Mouse (Mus musculus) intestine, embryonic 16.5 days (tissue): ENCODE data around the gene Rap1gap2. TPM values are rescaled to one million over a fixed set of nuclear protein-coding genes. Genes with fewer than 3 reads are reported as not detected.

Experiments
- ATAC-seq: fragments of 200-750 bp; cut with Nextera tagmentation; 2 replicates; pipeline ENCODE4 v1.8.0; 2017; ENCODE audit warnings: moderate TSS enrichment, moderate library complexity
- H3K27ac ChIP-seq: fragments of 300-500 bp; sonication (generic); 2 replicates; pipeline ENCODE4 v1.5.1; 2014; ENCODE audit warnings: mild to moderate bottlenecking, low read length
- H3K27me3 ChIP-seq: fragments of 300-500 bp; sonication (generic); replicated peaks from 2 replicates; pipeline ENCODE4 v1.6.1; 2014; ENCODE audit warnings: low read length, control low read depth, mixed read lengths; ENCODE audit not compliant: control insufficient read depth, insufficient read depth
- H3K36me3 ChIP-seq: fragments of 300-500 bp; sonication (generic); 2 replicates; pipeline ENCODE4 v1.6.1; 2014; ENCODE audit warnings: low read length, control low read depth; ENCODE audit not compliant: control insufficient read depth, insufficient read depth
- H3K4me1 ChIP-seq: fragments of 300-500 bp; sonication (generic); 2 replicates; pipeline ENCODE4 v1.6.1; 2014; ENCODE audit warnings: low read length, control low read depth, mixed read lengths; ENCODE audit not compliant: control insufficient read depth, insufficient read depth
- H3K4me2 ChIP-seq: fragments of 300-500 bp; sonication (generic); 2 replicates; pipeline ENCODE4 v1.6.1; 2014; ENCODE audit warnings: low read depth, low read length, control low read depth
- H3K4me3 ChIP-seq: fragments of 300-500 bp; sonication (generic); 2 replicates; pipeline ENCODE4 v1.5.1; 2014; ENCODE audit warnings: mild to moderate bottlenecking, low read length
- H3K9ac ChIP-seq: fragments of 300-500 bp; sonication (generic); 2 replicates; pipeline ENCODE4 v1.6.1; 2014; ENCODE audit warnings: low read depth, low read length
- H3K9me3 ChIP-seq: fragments of 300-500 bp; sonication (generic); 2 replicates; pipeline ENCODE4 v1.6.1; 2016; ENCODE audit warnings: low read length, control low read depth; ENCODE audit not compliant: control insufficient read depth
- WGBS: fragments of 180-500 bp; shearing (Covaris S2); extraction: QIAGEN DNeasy Blood & Tissue Kit; methylation state at CpG from one replicate; pipeline ENCODE4 v1.1.7; 2014; 5-methylcytosine and 5-hydroxymethylcytosine counted together
- polyA plus RNA-seq: library from polyadenylated mRNA; unstranded; fragments of >200 nt; fragmentation: Nextera tagmentation; extraction: Ambion mirVana; gene quantifications from 2 replicates; pipeline ENCODE4 v1.2.1, GENCODE M21; 2015

The Rap1gap2 gene
- polyA plus RNA-seq, 1 experiment from 2014 or later = 8.4 TPM

DNA sequence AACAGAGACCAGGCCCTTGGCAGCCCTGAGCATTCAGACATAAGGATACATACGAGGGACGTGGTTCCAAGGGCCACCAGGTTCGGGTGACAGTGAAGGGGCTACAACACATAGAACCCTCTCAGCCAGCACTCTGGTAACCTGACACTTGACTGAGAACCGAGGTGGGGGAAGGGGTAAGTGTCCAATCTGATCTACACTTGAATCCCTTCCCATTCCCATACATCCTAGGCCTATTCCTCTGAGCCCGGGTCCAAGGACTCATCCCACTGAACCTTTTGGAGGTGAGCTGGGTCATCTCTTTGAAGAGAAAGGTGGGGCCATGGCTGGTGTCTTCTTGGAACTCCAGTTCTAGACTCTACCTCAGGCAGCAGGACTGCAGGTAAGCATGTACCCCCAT lies 647 bp downstream of the Rap1gap2 start:
- Histone ChIP-seq H3K4me2 (no peak overlapping the region), H3K27me3 (peaks cover 31% of the 10 kb centered on the region), H3K27ac (no peak overlapping the region), H3K4me3 (no peak overlapping the region), H3K4me1 (peaks cover 10% of the 10 kb centered on the region), H3K36me3 (no peaks in the 10 kb centered on the region), H3K9me3 (no peaks in the 10 kb centered on the region), H3K9ac (no peak overlapping the region)
- WGBS = 33% methylated on average over 5 of the region's 5 CpGs
- ATAC-seq = no peak

DNA sequence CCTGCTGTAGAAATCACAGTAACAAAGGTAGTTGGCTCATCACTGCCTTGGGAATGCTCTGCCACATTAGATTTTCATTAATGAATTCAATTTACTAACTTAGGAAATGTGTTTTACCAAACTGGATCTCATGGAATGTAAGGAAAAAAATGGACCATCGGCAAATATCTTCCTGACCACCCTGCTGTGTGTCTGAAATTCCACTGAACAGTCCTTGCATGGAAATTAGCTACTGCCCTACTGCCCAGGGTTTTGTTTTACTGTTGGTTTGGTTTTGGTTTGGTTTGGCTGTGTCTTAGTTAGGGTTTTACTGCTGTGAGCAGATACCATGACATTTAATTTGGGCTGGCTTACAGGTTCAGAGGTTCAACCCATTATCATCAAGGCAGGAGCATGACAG lies 8.4 kb downstream of the Rap1gap2 start:
- Histone ChIP-seq H3K9ac (no peak overlapping the region), H3K9me3 (peaks cover 3% of the 10 kb centered on the region; the same call in 1 of the 2 replicates), H3K27ac (no peak overlapping the region), H3K4me1 (no peaks in the 10 kb centered on the region), H3K4me2 (no peak overlapping the region), H3K36me3 (no peaks in the 10 kb centered on the region), H3K4me3 (no peak overlapping the region), H3K27me3 (no peaks in the 10 kb centered on the region)
- WGBS = 82% methylated on average over 1 of the region's 1 CpGs
- ATAC-seq = no peak

DNA sequence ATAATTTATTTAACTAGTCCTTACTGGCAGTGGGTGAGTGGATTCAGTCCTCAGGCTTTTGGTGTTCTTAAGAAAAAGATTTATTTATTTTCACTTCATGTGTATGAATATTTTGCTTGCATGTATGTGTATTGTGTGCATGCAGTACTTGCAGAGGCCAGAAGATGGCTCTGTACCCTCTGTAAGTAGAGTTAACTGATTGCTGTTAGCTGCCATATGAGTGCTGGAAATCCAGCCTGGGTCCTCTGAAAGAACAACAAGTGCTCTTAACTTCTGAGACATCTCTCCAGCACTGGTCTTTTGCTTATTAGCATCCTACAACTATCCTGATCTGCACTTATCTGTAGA lies 12.8 kb downstream of the Rap1gap2 start:
- H3K4me1 ChIP-seq = peaks cover 3% of the 10 kb centered on the region; the same call in 1 of the 2 replicates
- H3K9ac ChIP-seq = no peak overlapping the region
- ATAC-seq = no peak
- H3K9me3 ChIP-seq = peaks cover 3% of the 10 kb centered on the region; the same call in 1 of the 2 replicates
- H3K27ac ChIP-seq = no peak overlapping the region
- H3K27me3 ChIP-seq = no peaks in the 10 kb centered on the region
- H3K36me3 ChIP-seq = no peaks in the 10 kb centered on the region
- no peak overlapping the region for H3K4me3 ChIP-seq
- no peak overlapping the region for H3K4me2 ChIP-seq

DNA sequence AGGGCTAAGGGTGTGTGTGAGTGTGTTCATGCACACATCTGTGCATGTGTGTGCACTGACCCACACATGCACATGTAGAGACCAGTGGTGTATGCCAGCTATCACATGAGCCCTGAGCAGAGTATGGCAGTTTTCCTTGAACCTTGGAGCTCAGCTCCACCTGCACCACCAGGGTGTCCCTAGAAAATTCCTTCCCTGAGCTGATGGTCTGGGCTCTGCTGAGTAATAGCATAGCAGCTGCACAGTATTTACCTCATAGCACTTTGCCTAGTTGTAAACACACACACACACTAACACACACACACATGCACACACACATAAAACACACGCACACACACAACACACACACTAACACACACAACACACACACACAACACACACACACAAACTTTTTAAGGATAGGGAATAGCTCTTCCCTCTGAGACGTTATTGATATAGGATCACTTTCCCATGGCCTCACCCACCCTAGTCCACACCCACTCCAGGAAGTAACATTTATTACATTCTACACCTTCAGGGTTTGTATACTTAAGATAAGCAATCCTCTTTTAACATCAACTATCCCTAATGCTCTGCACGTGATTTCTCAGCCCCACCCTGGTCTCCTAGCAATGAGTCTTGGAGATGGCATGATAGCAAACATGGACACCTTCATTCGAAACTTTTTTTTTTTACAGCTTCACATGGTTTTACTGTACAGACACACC lies 13.3 kb downstream of the Rap1gap2 start:
- Histone ChIP-seq H3K36me3 (no peaks in the 10 kb centered on the region), H3K9ac (no peak overlapping the region), H3K4me2 (no peak overlapping the region), H3K9me3 (peaks cover 3% of the 10 kb centered on the region; the same call in 1 of the 2 replicates), H3K4me1 (peaks cover 3% of the 10 kb centered on the region; the same call in 1 of the 2 replicates), H3K27ac (peak overlapping the region; percentile 36; the same call in 1 of the 2 replicates), H3K27me3 (peaks cover 4% of the 10 kb centered on the region; the same call in 1 of the 2 replicates), H3K4me3 (no peak overlapping the region)
- 46% methylated on average over 4 of the region's 4 CpGs for WGBS
- peak; percentile 96 for ATAC-seq

DNA sequence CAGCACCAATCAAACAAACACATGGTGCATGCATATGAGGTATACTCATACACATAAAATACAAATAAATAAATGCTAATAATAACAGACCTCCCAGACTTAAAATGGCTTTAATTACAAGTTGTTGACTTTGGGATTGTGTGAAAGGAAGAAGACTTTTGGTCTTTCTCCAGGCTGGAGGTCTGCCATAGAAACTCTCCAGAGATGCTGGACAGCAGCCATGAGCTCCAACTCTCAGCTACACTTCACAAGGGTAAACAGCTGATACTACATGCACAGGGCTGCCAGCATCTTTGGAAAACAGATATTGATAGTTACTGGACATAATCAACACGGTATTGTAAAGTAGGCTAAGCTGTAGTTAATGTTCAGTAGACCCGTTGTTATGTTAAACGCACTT lies 18.5 kb downstream of the Rap1gap2 start:
- H3K27me3 ChIP-seq = peaks cover 46% of the 10 kb centered on the region
- 79% methylated on average over 3 of the region's 3 CpGs for WGBS
- no peaks in the 10 kb centered on the region for H3K36me3 ChIP-seq

DNA sequence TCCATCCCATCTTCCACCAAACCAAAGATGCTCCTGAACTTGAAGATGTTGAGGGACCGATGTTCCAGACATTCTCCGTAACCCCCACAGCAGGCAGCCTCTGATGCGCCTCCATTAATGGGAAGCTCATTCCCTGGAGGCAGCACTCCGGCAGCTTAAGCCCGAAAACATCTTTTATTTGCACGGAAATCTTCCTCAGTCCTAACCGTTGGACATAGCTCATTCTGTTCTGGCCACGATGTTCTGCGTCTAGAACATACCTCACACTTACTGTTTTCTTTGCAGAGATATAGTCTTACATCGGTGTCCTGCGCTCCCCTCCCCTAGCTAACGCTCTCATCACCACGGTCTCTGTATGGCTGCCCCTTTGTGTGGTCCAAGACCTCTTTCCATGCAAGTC lies 20.0 kb downstream of the Rap1gap2 start:
- Histone ChIP-seq H3K9ac (no peak overlapping the region), H3K4me2 (no peak overlapping the region), H3K27me3 (peaks cover 46% of the 10 kb centered on the region), H3K36me3 (no peaks in the 10 kb centered on the region), H3K27ac (no peak overlapping the region), H3K9me3 (no peaks in the 10 kb centered on the region), H3K4me3 (no peak overlapping the region), H3K4me1 (peaks cover 5% of the 10 kb centered on the region; the same call in 1 of the 2 replicates)
- WGBS = 36% methylated on average over 13 of the region's 13 CpGs
- ATAC-seq = no peak

More for the DNA sequence above, 18.5 kb downstream of the Rap1gap2 start:
- no peak overlapping the region for H3K4me3 ChIP-seq
- ATAC-seq = no peak
- no peak overlapping the region for H3K27ac ChIP-seq
- H3K9me3 ChIP-seq = no peaks in the 10 kb centered on the region
- no peak overlapping the region for H3K4me2 ChIP-seq
- H3K4me1 ChIP-seq = peaks cover 8% of the 10 kb centered on the region
- H3K9ac ChIP-seq = no peak overlapping the region

DNA sequence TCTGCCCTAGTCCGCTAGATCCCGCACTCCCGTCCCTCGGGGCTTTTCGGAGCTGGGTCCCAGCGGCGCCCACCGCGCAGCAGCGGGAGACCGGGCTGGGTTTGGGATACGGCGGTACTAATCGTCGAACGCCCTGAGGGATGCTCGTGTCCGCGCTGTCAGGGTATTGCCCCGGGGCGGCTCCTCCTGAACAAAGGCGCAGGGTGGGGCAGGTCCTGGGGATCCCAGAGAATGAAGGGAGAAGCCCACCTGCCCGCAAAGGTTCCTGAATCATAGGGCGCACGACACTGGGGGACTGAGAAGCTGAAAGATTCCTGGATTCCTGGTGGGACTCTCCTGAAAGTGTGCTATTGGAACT lies 20.5 kb downstream of the Rap1gap2 start:
- Histone ChIP-seq H3K27ac (no peak overlapping the region), H3K4me3 (peak overlapping the region; percentile 43), H3K9ac (no peak overlapping the region), H3K9me3 (no peaks in the 10 kb centered on the region), H3K4me2 (peak overlapping the region; percentile 59), H3K36me3 (no peaks in the 10 kb centered on the region), H3K4me1 (peaks cover 5% of the 10 kb centered on the region; the same call in 1 of the 2 replicates), H3K27me3 (peaks cover 46% of the 10 kb centered on the region)
- ATAC-seq = no peak
- WGBS = 2% methylated on average over 25 of the region's 25 CpGs

DNA sequence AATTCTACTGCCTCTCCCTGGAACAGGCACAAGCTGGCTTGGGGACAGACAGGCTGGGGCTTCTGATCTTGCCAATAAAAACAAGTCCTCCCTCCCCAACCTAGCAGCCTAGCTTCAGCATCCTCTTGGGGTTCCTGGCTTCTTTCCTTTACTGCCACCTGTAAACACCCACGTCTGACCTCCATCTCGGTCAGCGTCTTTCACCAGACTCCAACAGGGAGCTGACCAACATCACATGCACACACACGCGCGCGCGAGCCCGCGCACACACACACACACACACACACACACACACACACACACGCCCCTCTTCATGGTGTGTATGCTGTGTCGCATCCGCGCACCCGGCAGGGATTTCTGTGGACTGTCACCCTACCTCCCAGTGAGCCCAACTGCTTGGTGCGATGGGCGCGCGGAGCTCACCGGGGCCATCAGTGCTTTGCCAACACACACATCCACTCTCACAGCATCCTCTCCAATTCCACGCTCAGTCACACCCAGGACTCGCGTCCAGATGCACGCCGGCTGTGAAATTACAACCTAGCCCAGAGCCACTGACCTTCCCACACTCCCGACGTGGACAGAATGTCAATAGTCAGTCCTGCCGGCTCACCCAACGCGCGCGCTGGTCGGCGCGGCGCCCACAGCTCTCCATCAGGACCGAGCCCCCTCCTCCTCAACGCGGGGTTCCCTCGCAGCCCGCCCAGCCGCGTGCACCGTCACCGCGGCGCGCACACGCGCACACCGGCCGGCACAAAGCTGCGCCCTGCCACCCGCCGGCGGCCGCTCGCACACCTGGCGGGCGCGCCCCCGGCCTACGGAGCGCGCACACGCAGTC lies 21.1 kb downstream of the Rap1gap2 start:
- peaks cover 46% of the 10 kb centered on the region for H3K27me3 ChIP-seq
- WGBS = 2% methylated on average over 66 of the region's 66 CpGs

DNA sequence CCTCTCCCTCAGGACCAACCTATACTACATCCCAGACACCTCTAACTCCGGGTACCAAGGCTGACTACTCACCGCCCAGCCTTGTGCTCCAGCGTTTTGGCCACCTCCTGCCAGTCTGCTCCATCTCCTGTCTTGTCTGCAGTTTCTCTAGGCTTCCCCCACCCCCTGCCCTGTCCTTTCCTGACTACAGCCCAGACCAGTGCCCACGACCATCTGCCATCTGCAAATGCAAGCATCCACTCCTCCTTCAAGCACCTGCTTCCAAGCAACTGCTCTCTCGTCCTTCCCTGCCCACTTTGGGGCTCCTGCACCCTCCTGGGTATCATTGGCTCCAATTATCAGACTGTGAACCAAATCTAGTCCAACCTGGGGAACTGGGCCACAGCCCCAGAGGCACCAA lies 24.3 kb downstream of the Rap1gap2 start:
- Histone ChIP-seq H3K4me2 (no peak overlapping the region), H3K36me3 (no peaks in the 10 kb centered on the region), H3K4me1 (peaks cover 5% of the 10 kb centered on the region; the same call in 1 of the 2 replicates), H3K27me3 (peaks cover 33% of the 10 kb centered on the region), H3K9ac (no peak overlapping the region), H3K27ac (no peak overlapping the region), H3K9me3 (no peaks in the 10 kb centered on the region), H3K4me3 (no peak overlapping the region)
- ATAC-seq = no peak
- 59% methylated on average over 5 of the region's 5 CpGs for whole genome bisulfite sequencing

More for the DNA sequence above, 21.1 kb downstream of the Rap1gap2 start:
- Histone ChIP-seq H3K4me1 (peaks cover 5% of the 10 kb centered on the region; the same call in 1 of the 2 replicates), H3K27ac (no peak overlapping the region), H3K36me3 (no peaks in the 10 kb centered on the region), H3K4me2 (peak overlapping the region; percentile 59), H3K9me3 (no peaks in the 10 kb centered on the region), H3K9ac (no peak overlapping the region), H3K4me3 (peak overlapping the region; percentile 43)
- no peak for ATAC-seq
